Mouse (Mus musculus): ENCODE measurements around the gene H2afy2. TPM values are rescaled to one million over a fixed set of nuclear protein-coding genes. Genes with fewer than 3 reads are reported as not detected.

The H2afy2 gene
- polyA plus RNA-seq, 2 experiments, result 1.5 to 1.7 TPM

DNA sequence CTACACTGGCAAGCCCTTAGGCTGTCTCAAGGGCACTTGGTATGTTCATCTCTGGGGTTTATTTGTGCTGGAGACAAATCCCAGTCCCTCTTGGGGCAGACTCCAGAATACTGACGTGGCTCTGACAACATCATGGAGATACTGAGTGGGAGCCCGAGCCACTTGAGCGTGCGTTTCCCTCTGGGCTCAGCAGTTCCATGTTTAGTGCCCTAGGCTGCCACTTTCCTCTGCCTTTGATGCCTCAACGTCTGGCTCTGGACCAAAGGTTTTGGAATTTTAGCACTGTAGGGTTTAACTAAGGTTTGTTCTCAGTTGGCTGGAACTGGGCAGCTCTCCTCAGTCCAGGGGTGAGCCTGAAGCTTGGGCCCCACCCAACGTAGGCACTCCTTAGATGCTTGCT lies 60.7 kb downstream of the H2afy2 start:
- ATAC-seq (ENCODE audit: insufficient read depth), result no peak
- no peak for DNase-seq (ENCODE audit: low read depth in 3 of 3, low spot score in 3 of 3)
- Histone ChIP-seq H3K4me2 (ENCODE audit: low read depth) (no peak overlapping the region), H3K9ac (replicated peaks) (no peak overlapping the region), H3K4me3 (ENCODE audit: insufficient read depth in 1 of 2, low read depth in 2 of 2, low read length in 2 of 2) (no peak overlapping the region), H3K27me3 (ENCODE audit: control insufficient read depth, insufficient read depth, low read length) (no peaks in the 10 kb centered on the region), H3K27ac (no peak overlapping the region), H3K36me3 (replicated peaks; ENCODE audit: control insufficient read depth, insufficient read depth, low read depth) (no peaks in the 10 kb centered on the region), H3K9me3 (ENCODE audit: control insufficient read depth, low read length) (no peaks in the 10 kb centered on the region), H3K4me1 (replicated peaks; ENCODE audit: control insufficient read depth in 2 of 2, insufficient read depth in 2 of 2, low read length in 1 of 2) (no peaks in the 10 kb centered on the region)
- TF ChIP-seq CTCF (IDR thresholded peaks at IDR 0.05; ENCODE audit: low read depth) (no peak), EP300 (IDR thresholded peaks at IDR 0.05; ENCODE audit: low read depth) (no peak)
- 56% methylated on average over 6 of the region's 6 CpGs for WGBS (ENCODE audit: insufficient replicate concordance)

DNA sequence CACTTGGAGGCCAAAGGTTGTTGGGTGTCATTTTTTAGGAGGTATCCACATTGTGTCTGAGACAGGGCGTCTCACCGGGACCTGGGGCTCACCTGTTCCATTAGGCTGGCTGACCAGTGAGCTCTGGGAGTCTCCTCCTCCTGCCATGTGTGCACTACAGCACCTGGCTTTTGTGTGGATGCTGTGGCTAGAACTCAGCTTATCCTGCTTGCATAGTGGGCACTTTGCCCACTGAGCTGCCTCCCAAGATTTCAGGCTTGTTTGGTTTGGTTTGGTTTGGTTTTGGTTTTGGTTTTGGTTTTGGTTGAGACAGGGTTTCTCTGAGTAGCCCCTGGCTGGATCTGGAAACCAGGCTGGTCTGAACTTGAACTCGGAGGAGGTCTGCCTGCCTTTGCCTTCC lies 61.7 kb downstream of the H2afy2 start:
- Histone ChIP-seq H3K9me3 (ENCODE audit: control insufficient read depth, low read length) (no peaks in the 10 kb centered on the region), H3K4me3 (ENCODE audit: insufficient read depth in 1 of 2, low read depth in 2 of 2, low read length in 2 of 2) (no peak overlapping the region), H3K27ac (no peak overlapping the region), H3K36me3 (replicated peaks; ENCODE audit: control insufficient read depth, insufficient read depth, low read depth) (no peaks in the 10 kb centered on the region), H3K9ac (replicated peaks) (no peak overlapping the region), H3K4me1 (replicated peaks; ENCODE audit: control insufficient read depth in 2 of 2, insufficient read depth in 2 of 2, low read length in 1 of 2) (no peaks in the 10 kb centered on the region), H3K4me2 (ENCODE audit: low read depth) (no peak overlapping the region), H3K27me3 (ENCODE audit: control insufficient read depth, insufficient read depth, low read length) (no peaks in the 10 kb centered on the region)
- 57% methylated on average over 3 of the region's 3 CpGs for WGBS (ENCODE audit: insufficient replicate concordance)
- TF ChIP-seq EP300 (IDR thresholded peaks at IDR 0.05; ENCODE audit: low read depth), result no peak
- TF ChIP-seq CTCF (IDR thresholded peaks at IDR 0.05; ENCODE audit: low read depth), result no peak
- DNase-seq (ENCODE audit: low read depth in 3 of 3, low spot score in 3 of 3) (no peak), ATAC-seq (ENCODE audit: insufficient read depth) (no peak)

DNA sequence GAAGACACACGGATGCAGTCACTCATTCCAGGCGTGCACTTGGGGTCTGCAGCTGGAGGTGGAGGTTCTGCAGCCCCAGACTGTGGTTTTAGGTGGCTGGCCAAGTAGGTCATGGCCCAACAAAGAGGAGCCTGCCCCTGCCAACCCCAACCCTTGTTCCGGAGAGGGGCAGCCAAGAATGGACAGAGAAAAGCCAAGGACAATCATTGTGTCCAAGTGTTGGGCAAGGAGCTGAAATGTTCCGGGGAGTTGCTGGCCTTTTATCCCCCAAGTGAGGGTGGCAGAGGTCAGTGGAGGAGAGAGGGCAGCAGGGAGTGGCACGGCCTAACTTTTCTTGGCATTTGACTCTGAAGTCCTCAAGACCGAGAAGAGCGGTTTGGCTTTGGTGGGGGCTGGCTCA lies 63.6 kb downstream of the H2afy2 start:
- H3K4me2 ChIP-seq (ENCODE audit: low read depth), result no peak overlapping the region
- ATAC-seq (ENCODE audit: insufficient read depth) (no peak), DNase-seq (ENCODE audit: low read depth in 3 of 3, low spot score in 3 of 3) (no peak)
- H3K4me3 ChIP-seq (ENCODE audit: insufficient read depth in 1 of 2, low read depth in 2 of 2, low read length in 2 of 2), result no peak overlapping the region
- no peaks in the 10 kb centered on the region for H3K36me3 ChIP-seq (replicated peaks; ENCODE audit: control insufficient read depth, insufficient read depth, low read depth)
- H3K27me3 ChIP-seq (ENCODE audit: control insufficient read depth, insufficient read depth, low read length), result no peaks in the 10 kb centered on the region
- H3K9ac ChIP-seq (replicated peaks), result no peak overlapping the region
- 65% methylated on average over 7 of the region's 7 CpGs for WGBS (ENCODE audit: insufficient replicate concordance)
- H3K4me1 ChIP-seq (replicated peaks; ENCODE audit: control insufficient read depth in 2 of 2, insufficient read depth in 2 of 2, low read length in 1 of 2), result peaks cover 0 to 2% of the 10 kb centered on the region in 2 experiments; a peak in 1 of 4 replicates
- no peak overlapping the region for H3K27ac ChIP-seq
- no peaks in the 10 kb centered on the region for H3K9me3 ChIP-seq (ENCODE audit: control insufficient read depth, low read length)
- TF ChIP-seq CTCF (IDR thresholded peaks at IDR 0.05; ENCODE audit: low read depth) (no peak), EP300 (IDR thresholded peaks at IDR 0.05; ENCODE audit: low read depth) (no peak)

- ATAC-seq (ENCODE audit: insufficient read depth), result no peak
- Histone ChIP-seq H3K27ac (no peak overlapping the region), H3K4me3 (ENCODE audit: insufficient read depth in 1 of 2, low read depth in 2 of 2, low read length in 2 of 2) (no peak overlapping the region), H3K27me3 (ENCODE audit: control insufficient read depth, insufficient read depth, low read length) (no peaks in the 10 kb centered on the region), H3K36me3 (replicated peaks; ENCODE audit: control insufficient read depth, insufficient read depth, low read depth) (no peaks in the 10 kb centered on the region), H3K9me3 (ENCODE audit: control insufficient read depth, low read length) (no peaks in the 10 kb centered on the region), H3K9ac (replicated peaks) (no peak overlapping the region), H3K4me2 (ENCODE audit: low read depth) (no peak overlapping the region), H3K4me1 (replicated peaks; ENCODE audit: control insufficient read depth in 2 of 2, insufficient read depth in 2 of 2, low read length in 1 of 2) (peaks cover 0 to 8% of the 10 kb centered on the region in 2 experiments; a peak in 2 of 4 replicates)
- WGBS (ENCODE audit: insufficient replicate concordance), result 73% methylated on average over 12 of the region's 12 CpGs
- TF ChIP-seq EP300 (IDR thresholded peaks at IDR 0.05; ENCODE audit: low read depth) (no peak), CTCF (IDR thresholded peaks at IDR 0.05; ENCODE audit: low read depth) (no peak)
- no peak for DNase-seq (ENCODE audit: low read depth in 3 of 3, low spot score in 3 of 3)
Measured at GRCm38 (mm10) chr10:61717406-61718296, 66.3 kb downstream of the H2afy2 start.

- Histone ChIP-seq H3K4me1 (replicated peaks; ENCODE audit: control insufficient read depth in 2 of 2, insufficient read depth in 2 of 2, low read length in 1 of 2) (peaks cover 0 to 8% of the 10 kb centered on the region in 2 experiments; a peak in 2 of 4 replicates), H3K27ac (no peak overlapping the region), H3K9ac (replicated peaks) (no peak overlapping the region), H3K4me3 (ENCODE audit: insufficient read depth in 1 of 2, low read depth in 2 of 2, low read length in 2 of 2) (no peak overlapping the region), H3K27me3 (ENCODE audit: control insufficient read depth, insufficient read depth, low read length) (no peaks in the 10 kb centered on the region; the same call in 1 of the 2 replicates), H3K9me3 (ENCODE audit: control insufficient read depth, low read length) (no peaks in the 10 kb centered on the region), H3K4me2 (ENCODE audit: low read depth) (peak overlapping the region; percentile 66), H3K36me3 (replicated peaks; ENCODE audit: control insufficient read depth, insufficient read depth, low read depth) (no peaks in the 10 kb centered on the region)
- WGBS (ENCODE audit: insufficient replicate concordance), result 59% methylated on average over 7 of the region's 7 CpGs
- TF ChIP-seq CTCF (IDR thresholded peaks at IDR 0.05; ENCODE audit: low read depth), result no peak
- no peak for TF ChIP-seq EP300 (IDR thresholded peaks at IDR 0.05; ENCODE audit: low read depth)
- no peak for DNase-seq (ENCODE audit: low read depth in 3 of 3, low spot score in 3 of 3)
- ATAC-seq (ENCODE audit: insufficient read depth), result no peak
Measured at GRCm38 (mm10) chr10:61715996-61716864, 67.7 kb downstream of the H2afy2 start.
